Mouse (Mus musculus): ENCODE data around the gene Pde4c. TPM values are rescaled to one million over a fixed set of nuclear protein-coding genes. Genes with fewer than 3 reads are reported as not detected.

Gene Pde4c
- total and polyA plus RNA-seq, 3 experiments, result 0.65 to 3.0 TPM; not detected in 1

DNA sequence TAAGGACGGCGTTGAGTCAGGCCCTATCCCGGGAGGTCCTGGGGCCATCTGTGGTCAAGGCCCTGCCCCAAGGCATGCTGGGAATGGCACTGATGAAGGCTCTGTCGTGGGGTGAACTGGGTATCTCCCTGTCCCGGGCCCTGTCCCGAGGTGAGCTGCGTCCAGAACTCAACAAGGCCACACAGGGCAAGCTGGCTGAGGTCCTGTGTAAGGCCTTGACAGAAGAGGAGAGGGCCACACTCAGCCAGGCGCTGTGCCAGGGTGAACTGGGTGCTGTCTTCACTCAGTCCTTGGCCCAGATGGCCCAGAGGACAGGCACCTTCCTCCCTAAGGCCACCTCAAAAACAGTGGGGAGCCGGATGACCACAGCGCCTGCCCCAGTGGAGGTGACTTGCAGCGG, 12.5 kb upstream of the Pde4c start:
- Histone ChIP-seq H3K36me3 (ENCODE audit: control insufficient read depth in 1 of 2, insufficient read depth in 2 of 2, low read length in 2 of 2) (no peaks in the 10 kb centered on the region), H3K9me3 (replicated peaks; ENCODE audit: insufficient read depth, low read length) (no peaks in the 10 kb centered on the region), H3K9ac (ENCODE audit: control insufficient read depth, low read depth, low read length, poor library complexity, severe bottlenecking) (no peak overlapping the region), H3K79me2 (ENCODE audit: control insufficient read depth, insufficient read depth, low read length, poor library complexity) (no peaks in the 10 kb centered on the region), H3K4me1 (ENCODE audit: control insufficient read depth in 1 of 2, insufficient read depth in 2 of 2, low read length in 2 of 2) (no peaks in the 10 kb centered on the region), H3K27me3 (ENCODE audit: control insufficient read depth in 1 of 2, insufficient read depth in 2 of 2, low read length in 2 of 2) (no peaks in the 10 kb centered on the region), H3K4me3 (ENCODE audit: control insufficient read depth in 1 of 2, insufficient read depth in 1 of 2, low read depth in 2 of 2, low read length in 2 of 2) (no peak overlapping the region), H3K27ac (ENCODE audit: control insufficient read depth, low read depth, low read length) (no peak overlapping the region)
- no peak for DNase-seq (ENCODE audit: low read depth, low spot score)
- no peak for TF ChIP-seq BHLHE40 (IDR thresholded peaks at IDR 0.05; ENCODE audit: borderline replicate concordance, low read depth, low read length)
- no peak for TF ChIP-seq ELF1 (IDR thresholded peaks at IDR 0.05; ENCODE audit: low read depth, low read length)
- no peak for TF ChIP-seq USF2 (IDR thresholded peaks at IDR 0.05; ENCODE audit: borderline replicate concordance in 1 of 2, insufficient read depth in 1 of 2, low read depth in 1 of 2, low read length in 2 of 2)
- TF ChIP-seq CHD1 (IDR thresholded peaks at IDR 0.05; ENCODE audit: low read depth, low read length), result no peak

- no peaks in the 10 kb centered on the region for H3K36me3 ChIP-seq (ENCODE audit: control insufficient read depth in 1 of 2, insufficient read depth in 2 of 2, low read length in 2 of 2)
- TF ChIP-seq POLR2A (IDR thresholded peaks at IDR 0.05; ENCODE audit: control insufficient read depth in 1 of 2, insufficient read depth in 1 of 2, low read depth in 1 of 2, low read length in 2 of 2, poor library complexity in 1 of 2), result no peak
- TF ChIP-seq ETS1 (IDR thresholded peaks at IDR 0.05; ENCODE audit: low read depth, low read length), result no peak
- no peak for TF ChIP-seq E2F4 (IDR thresholded peaks at IDR 0.05; ENCODE audit: borderline replicate concordance, low read depth, low read length)
- no peak for TF ChIP-seq POLR2AphosphoS2 (IDR thresholded peaks at IDR 0.05; ENCODE audit: low read length)
- TF ChIP-seq ZKSCAN1 (IDR thresholded peaks at IDR 0.05; ENCODE audit: low read depth, low read length), result no peak
- no peak for TF ChIP-seq BHLHE40 (IDR thresholded peaks at IDR 0.05; ENCODE audit: borderline replicate concordance, low read depth, low read length)
- TF ChIP-seq ZNF384 (IDR thresholded peaks at IDR 0.05; ENCODE audit: low read depth, low read length), result no peak
- TF ChIP-seq RAD21 (IDR thresholded peaks at IDR 0.05; ENCODE audit: low read depth, low read length), result no peak
- TF ChIP-seq MAZ (IDR thresholded peaks at IDR 0.05; ENCODE audit: low read depth, low read length), result no peak
- TF ChIP-seq MXI1 (IDR thresholded peaks at IDR 0.05; ENCODE audit: low read depth, low read length), result no peak
- no peak for TF ChIP-seq CHD2 (IDR thresholded peaks at IDR 0.05; ENCODE audit: low read length)
- no peak for TF ChIP-seq GATA1 (IDR thresholded peaks at IDR 0.05; ENCODE audit: low read depth, low read length)
- TF ChIP-seq ZMIZ1 (IDR thresholded peaks at IDR 0.05; ENCODE audit: low read depth, low read length), result no peak
- TF ChIP-seq HCFC1 (IDR thresholded peaks at IDR 0.05; ENCODE audit: low read depth, low read length), result no peak
- TF ChIP-seq CTCF (IDR thresholded peaks at IDR 0.05 in 2 of 3, conservative IDR thresholded peaks at IDR 0.05 in 1 of 3; ENCODE audit: control insufficient read depth in 1 of 3, insufficient read depth in 1 of 3, low read depth in 2 of 3, low read length in 3 of 3, poor library complexity in 1 of 3, severe bottlenecking in 1 of 3), result no peak
- TF ChIP-seq NELFE (IDR thresholded peaks at IDR 0.05; ENCODE audit: low read depth, low read length), result no peak
- TF ChIP-seq TBP (IDR thresholded peaks at IDR 0.05; ENCODE audit: low read depth, low read length), result no peak
- no peak for TF ChIP-seq ZC3H11A (IDR thresholded peaks at IDR 0.05; ENCODE audit: low read depth, low read length)
- TF ChIP-seq MAFK (IDR thresholded peaks at IDR 0.05; ENCODE audit: borderline replicate concordance, low read depth, low read length), result no peak
- H3K27ac ChIP-seq (ENCODE audit: control insufficient read depth, low read depth, low read length), result no peak overlapping the region
- no peak for DNase-seq (ENCODE audit: low read depth, low spot score)
- H3K9ac ChIP-seq (ENCODE audit: control insufficient read depth, low read depth, low read length, poor library complexity, severe bottlenecking), result no peak overlapping the region
- H3K4me3 ChIP-seq (ENCODE audit: control insufficient read depth in 1 of 2, insufficient read depth in 1 of 2, low read depth in 2 of 2, low read length in 2 of 2), result no peak overlapping the region
- no peaks in the 10 kb centered on the region for H3K27me3 ChIP-seq (ENCODE audit: control insufficient read depth in 1 of 2, insufficient read depth in 2 of 2, low read length in 2 of 2)
- H3K79me2 ChIP-seq (ENCODE audit: control insufficient read depth, insufficient read depth, low read length, poor library complexity), result no peaks in the 10 kb centered on the region
- no peaks in the 10 kb centered on the region for H3K9me3 ChIP-seq (replicated peaks; ENCODE audit: insufficient read depth, low read length)
- H3K4me1 ChIP-seq (ENCODE audit: control insufficient read depth in 1 of 2, insufficient read depth in 2 of 2, low read length in 2 of 2), result no peaks in the 10 kb centered on the region
Observed at GRCm38 (mm10) chr8:70713991-70714390, 9.5 kb upstream of the Pde4c start.
